Comparison of ENCODE assay signal across 15 mouse cellular contexts in the genomic region with DNA sequence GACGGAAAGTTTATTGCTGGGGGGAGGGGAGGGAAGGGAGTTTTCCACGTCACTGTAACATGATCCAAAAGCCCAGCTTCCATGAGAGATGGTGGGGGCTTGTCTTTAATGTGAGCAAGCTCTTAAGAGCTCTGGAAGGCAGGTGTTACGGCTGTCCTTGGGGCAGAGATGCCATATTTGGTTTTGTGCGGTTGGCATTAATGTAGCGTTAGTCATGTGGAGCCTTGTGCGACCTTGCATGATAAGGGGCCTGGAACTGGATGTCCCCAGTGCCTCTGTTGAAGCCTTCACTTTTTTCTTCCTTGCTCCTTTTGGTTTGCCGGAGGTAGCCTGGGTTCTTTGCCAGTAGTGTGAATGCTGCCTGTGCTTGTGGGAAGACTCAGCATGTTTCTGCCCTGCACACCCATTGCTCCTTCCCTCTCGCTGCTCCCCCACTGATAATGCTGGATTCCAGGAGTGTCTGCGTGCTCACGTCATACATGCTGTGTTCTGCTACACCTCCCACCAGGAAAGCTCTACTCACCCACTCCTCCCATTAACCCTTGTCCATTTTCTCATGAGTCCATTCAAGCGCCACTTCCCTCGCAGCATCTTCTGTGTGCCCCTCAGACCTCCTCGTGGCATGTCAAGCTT.
DNase-seq lines count a peak whose midpoint lies in the region; ATAC-seq and TF ChIP-seq lines count a peak whose summit lies in the region.
"Had no signal": no experiment of that assay in that cellular context is flagged by ENCODE, and none has a peak within 500 bp of the region (broad histone marks: within the 10 kb centered on the region; RNA-seq: fewer than 3 reads in every experiment).

No protein-coding gene starts in this region.

- 54% methylated on average over 13 of the region's 13 CpGs for WGBS in heart, adult 2 months
- WGBS in heart, postnatal 0 days = 41% methylated on average over 13 of the region's 13 CpGs

- peaks cover 14% of the 10 kb centered on the region for H3K4me1 ChIP-seq in heart, adult 2 months (ENCODE audit: control insufficient read depth, insufficient read depth, low read length)
- peaks cover 19% of the 10 kb centered on the region for H3K4me1 ChIP-seq in heart, postnatal 0 days (ENCODE audit: control insufficient read depth, insufficient read depth)
- H3K4me1 ChIP-seq: hindbrain, embryonic 12.5 days; lung, embryonic 15.5 days; midbrain, embryonic 13.5 days had no signal

- TF ChIP-seq POLR2A in heart, adult 2 months (IDR thresholded peaks at IDR 0.05; ENCODE audit: insufficient read depth, low read depth, low read length) = 0 out of 2 replicates have a peak, but pooled peaks have one; percentile 5

- no peak overlapping the region for H3K9ac ChIP-seq in heart, adult 2 months (ENCODE audit: low read depth, low read length)
- no peak overlapping the region for H3K9ac ChIP-seq in heart, postnatal 0 days (replicated peaks; ENCODE audit: low read depth, low read length)
- H3K9ac ChIP-seq: hindbrain, embryonic 12.5 days; lung, embryonic 15.5 days; midbrain, embryonic 13.5 days had no signal

- TF ChIP-seq CTCF in heart, adult 2 months (IDR thresholded peaks at IDR 0.05) = no peak
- no peak for TF ChIP-seq CTCF in C2C12 (IDR thresholded peaks at IDR 0.05; ENCODE audit: control insufficient read depth, insufficient read depth, insufficient read length)
- no peak for TF ChIP-seq CTCF in heart, postnatal 0 days (IDR thresholded peaks at IDR 0.05; ENCODE audit: low read depth)

- H3K27me3 ChIP-seq in heart, adult 2 months (ENCODE audit: control insufficient read depth, insufficient read depth, low read length) = no peaks in the 10 kb centered on the region
- H3K27me3 ChIP-seq in C2C12 (ENCODE audit: control insufficient read depth, insufficient read depth, insufficient read length) = no peaks in the 10 kb centered on the region
- H3K27me3 ChIP-seq in heart, postnatal 0 days (ENCODE audit: control insufficient read depth, insufficient read depth, low read length) = no peaks in the 10 kb centered on the region
- H3K27me3 ChIP-seq: hindbrain, embryonic 12.5 days; lung, embryonic 15.5 days had no signal

- H3K79me3 ChIP-seq in C2C12 (ENCODE audit: low read depth) = no peaks in the 10 kb centered on the region

- no peak overlapping the region for H3K4me2 ChIP-seq in heart, postnatal 0 days (ENCODE audit: low read depth, low read length)
- H3K4me2 ChIP-seq: hindbrain, embryonic 12.5 days; lung, embryonic 15.5 days; midbrain, embryonic 13.5 days had no signal

- peak overlapping the region; percentile 58 for H3K27ac ChIP-seq in heart, adult 2 months
- H3K27ac ChIP-seq in heart, postnatal 0 days (ENCODE audit: low read depth) = peak overlapping the region; percentile 92
- H3K27ac ChIP-seq: forebrain, embryonic 10.5 days; hindbrain, embryonic 12.5 days; lung, embryonic 15.5 days; midbrain, embryonic 13.5 days had no signal

- peak; percentile 92 for TF ChIP-seq EP300 in heart, adult 2 months (IDR thresholded peaks at IDR 0.05; ENCODE audit: insufficient read depth, low read depth, low read length)
- TF ChIP-seq EP300 in heart, postnatal 0 days (IDR thresholded peaks at IDR 0.05; ENCODE audit: low read depth) = peak; percentile 97

- intact Hi-C loops in heart, adult 2 months (cut with DNase I) = loop anchor here (5.0 kb wide), 1 partner anchor 134 kb away; the partner anchor contains the start of gene Ammecr1
- intact Hi-C loops in heart, postnatal 25 days (cut with DNase I) = no loop called here

- H3ac ChIP-seq in C2C12 (ENCODE audit: control insufficient read depth, insufficient read length, low read depth) = peak overlapping the region; percentile 24

- peak in 1 of 2 experiments; percentile 66 for DNase-seq in heart, adult 2 months
- no peak for DNase-seq in heart, postnatal 25 days (ENCODE audit: low spot score)
- peak; percentile 47 for DNase-seq in heart, adult 8-10 months (ENCODE audit: low spot score)
- DNase-seq in heart, postnatal 0 days (ENCODE audit: low spot score) = peak; percentile 82
- DNase-seq in right cerebral cortex, adult 18-20 months = no peak
- no peak for DNase-seq in right cerebral cortex, adult 2 months (ENCODE audit: low spot score in 2 of 2)
- DNase-seq: cerebellum, adult 2 months; gastrocnemius, postnatal 10 days; thymus, postnatal 4 days had no signal

- H3K9me3 ChIP-seq in heart, postnatal 0 days (replicated peaks; ENCODE audit: control insufficient read depth, low read length) = no peaks in the 10 kb centered on the region
- H3K9me3 ChIP-seq: forebrain, embryonic 10.5 days; G1E; hindbrain, embryonic 12.5 days; lung, embryonic 15.5 days; midbrain, embryonic 13.5 days had no signal

- no peaks in the 10 kb centered on the region for H3K79me2 ChIP-seq in heart, adult 2 months (replicated peaks; ENCODE audit: control insufficient read depth, insufficient read depth, low read length)
- no peaks in the 10 kb centered on the region for H3K79me2 ChIP-seq in C2C12 (ENCODE audit: control insufficient read depth, insufficient read depth)

- no peak overlapping the region for H3K4me3 ChIP-seq in heart, adult 2 months
- no peak overlapping the region for H3K4me3 ChIP-seq in C2C12 (ENCODE audit: insufficient read depth, poor library complexity, severe bottlenecking)
- H3K4me3 ChIP-seq in heart, postnatal 0 days (ENCODE audit: low read depth, low read length) = no peak overlapping the region
- H3K4me3 ChIP-seq: forebrain, embryonic 10.5 days; hindbrain, embryonic 12.5 days; lung, embryonic 15.5 days; midbrain, embryonic 13.5 days had no signal

- H3K36me3 ChIP-seq in heart, adult 2 months (ENCODE audit: control insufficient read depth, insufficient read depth, low read length) = peaks cover 8% of the 10 kb centered on the region; the same call in 1 of the 2 replicates
- H3K36me3 ChIP-seq in C2C12 (ENCODE audit: control insufficient read depth, insufficient read depth) = no peaks in the 10 kb centered on the region
- H3K36me3 ChIP-seq in heart, postnatal 0 days (replicated peaks; ENCODE audit: control insufficient read depth, insufficient read depth, low read length) = peaks cover 8% of the 10 kb centered on the region
- H3K36me3 ChIP-seq: hindbrain, embryonic 12.5 days; lung, embryonic 15.5 days; midbrain, embryonic 13.5 days had no signal

- peak; percentile 80 for ATAC-seq in heart, postnatal 0 days (ENCODE audit: insufficient read depth, low read depth)
- ATAC-seq: midbrain, embryonic 13.5 days had no signal

TF ChIP-seq in C2C12, 6 proteins besides CTCF, POLR2A, EP300 and RAD21:
- TF ChIP-seq FOSL1 (IDR thresholded peaks at IDR 0.05; ENCODE audit: insufficient read depth, low read length, poor library complexity, severe bottlenecking) (no peak), MYOD1 (IDR thresholded peaks at IDR 0.05; ENCODE audit: control insufficient read depth, insufficient read length, low read depth) (peak; percentile 69), USF1 (IDR thresholded peaks at IDR 0.05; ENCODE audit: low read depth) (no peak), CEBPB (IDR thresholded peaks at IDR 0.05; ENCODE audit: low read depth) (no peak), MYOG (IDR thresholded peaks at IDR 0.05; ENCODE audit: control insufficient read depth, extremely low read depth, insufficient read length) (no peak)
TF ChIP-seq in C2C12: peak in this region for 1.

Comparison
In these comparisons a context has a peak if more than half of its experiments do, and no peak if none do; other contexts are left out.
1. DNase-seq: peak in heart, adult 8-10 months (single experiment) and heart, postnatal 0 days (single experiment); none in heart, postnatal 25 days (single experiment), right cerebral cortex, adult 18-20 months (single experiment) and right cerebral cortex, adult 2 months (0 of 2).